Mouse (Mus musculus) embryonic facial prominence, embryonic 10.5 days (tissue): ENCODE data around the gene Cyb561d2. TPM values are rescaled to one million over a fixed set of nuclear protein-coding genes. Genes with fewer than 3 reads are reported as not detected.

Experiments
- DNase-seq: peaks from one replicate; pipeline ENCODE4 v3.0.0-alpha.2; 2017; ENCODE audit warnings: low spot score
- H3K27ac ChIP-seq: fragments of 300-500 bp; sonication (generic); replicated peaks from 2 replicates; pipeline ENCODE4 v1.5.1; 2016; ENCODE audit warnings: mild to moderate bottlenecking
- H3K27me3 ChIP-seq: fragments of 300-500 bp; sonication (generic); replicated peaks from 2 replicates; pipeline ENCODE4 v1.6.1; 2016; ENCODE audit warnings: low read depth, mild to moderate bottlenecking; ENCODE audit not compliant: poor library complexity, severe bottlenecking
- H3K36me3 ChIP-seq: fragments of 300-500 bp; sonication (generic); replicated peaks from 2 replicates; pipeline ENCODE4 v1.6.1; 2016; ENCODE audit warnings: mild to moderate bottlenecking, moderate library complexity
- H3K4me1 ChIP-seq: fragments of 300-500 bp; sonication (generic); 2 replicates; pipeline ENCODE4 v1.6.1; 2016
- H3K4me3 ChIP-seq: fragments of 300-500 bp; sonication (generic); 2 replicates; pipeline ENCODE4 v1.5.1; 2016; ENCODE audit warnings: mild to moderate bottlenecking, moderate library complexity
- H3K9me3 ChIP-seq: fragments of 300-500 bp; sonication (generic); 2 replicates; pipeline ENCODE4 v1.6.1; 2016; ENCODE audit warnings: mild to moderate bottlenecking
- WGBS: fragments of 180-500 bp; shearing (Covaris S2); methylation state at CpG from one replicate; pipeline ENCODE4 v1.1.7; 2016; 5-methylcytosine and 5-hydroxymethylcytosine counted together
- polyA plus RNA-seq: library from polyadenylated mRNA; unstranded; fragments of >200 nt; fragmentation: Nextera tagmentation; extraction: Ambion mirVana; gene quantifications from 2 replicates; pipeline ENCODE4 v1.2.1, GENCODE M21; 2016

The Cyb561d2 gene
- 16.4 and 16.7 TPM in 2 replicates for polyA plus RNA-seq

- Histone ChIP-seq H3K9me3 (no peaks in the 10 kb centered on the region), H3K27ac (peak within 1 kb of the TSS; percentile 75), H3K27me3 (no peaks in the 10 kb centered on the region), H3K4me3 (peak within 1 kb of the TSS; percentile 66), H3K4me1 (peaks cover 57% of the 10 kb centered on the region), H3K36me3 (peaks cover 59% of the 10 kb centered on the region)
- DNase-seq: peak; percentile 96
- WGBS: under 1% methylated on average over 46 of the region's 46 CpGs
Observed at GRCm38 (mm10) chr9:107541474-107542351, at the start of gene Cyb561d2, which contains the start of gene Nprl2. Gene Cyb561d2 (minus strand): TSS chr9:107542193. Gene Nprl2 (plus strand): TSS chr9:107542226.

- DNase-seq: no peak
- WGBS: 94% methylated on average over 6 of the region's 6 CpGs
- peaks cover 21% of the 10 kb centered on the region for H3K4me1 ChIP-seq
- no peaks in the 10 kb centered on the region for H3K9me3 ChIP-seq
- no peak overlapping the region for H3K27ac ChIP-seq
- H3K36me3 ChIP-seq: peaks cover 62% of the 10 kb centered on the region
- no peak overlapping the region; the same call in 1 of the 2 replicates for H3K4me3 ChIP-seq
- H3K27me3 ChIP-seq: no peaks in the 10 kb centered on the region
Observed at GRCm38 (mm10) chr9:107590773-107591060, 48.7 kb upstream of the Cyb561d2 start.

- WGBS: 93% methylated on average over 25 of the region's 25 CpGs
- Histone ChIP-seq H3K27ac (no peak overlapping the region), H3K4me3 (0 out of 2 replicates have a peak overlapping the region, but pooled peaks have one; percentile 8), H3K9me3 (no peaks in the 10 kb centered on the region), H3K36me3 (peaks cover 63% of the 10 kb centered on the region), H3K27me3 (no peaks in the 10 kb centered on the region), H3K4me1 (peaks cover 21% of the 10 kb centered on the region)
- no peak for DNase-seq
Observed at GRCm38 (mm10) chr9:107590058-107590772, 48.2 kb upstream of the Cyb561d2 start.

GRCm38 (mm10) chr9:107587833-107588639, 46.0 kb upstream of the Cyb561d2 start:
- Histone ChIP-seq H3K4me1 (peaks cover 21% of the 10 kb centered on the region), H3K9me3 (no peaks in the 10 kb centered on the region), H3K4me3 (peak overlapping the region; percentile 80), H3K27ac (peak overlapping the region; percentile 84), H3K27me3 (no peaks in the 10 kb centered on the region), H3K36me3 (peaks cover 55% of the 10 kb centered on the region)
- DNase-seq: no peak
- WGBS: 6% methylated on average over 33 of the region's 33 CpGs

- Histone ChIP-seq H3K27ac (peak within 1 kb of the TSS; percentile 84), H3K27me3 (no peaks in the 10 kb centered on the region), H3K9me3 (no peaks in the 10 kb centered on the region), H3K4me3 (peak within 1 kb of the TSS; percentile 80), H3K4me1 (peaks cover 28% of the 10 kb centered on the region), H3K36me3 (peaks cover 54% of the 10 kb centered on the region)
- WGBS: 14% methylated on average over 46 of the region's 46 CpGs
- DNase-seq: peak; percentile 95
Observed at GRCm38 (mm10) chr9:107586974-107587832, 45.2 kb upstream of the Cyb561d2 start, which contains the start of gene Ifrd2. Gene Ifrd2 (plus strand): TSS chr9:107587642.

- DNase-seq: no peak
- H3K9me3 ChIP-seq: no peaks in the 10 kb centered on the region
- peaks cover 35% of the 10 kb centered on the region for H3K4me1 ChIP-seq
- H3K27ac ChIP-seq: no peak overlapping the region; the same call in 1 of the 2 replicates
- H3K4me3 ChIP-seq: peak overlapping the region; percentile 26
- peaks cover 47% of the 10 kb centered on the region for H3K36me3 ChIP-seq
- 93% methylated on average over 5 of the region's 5 CpGs for WGBS
- H3K27me3 ChIP-seq: no peaks in the 10 kb centered on the region
Observed at GRCm38 (mm10) chr9:107586504-107586903, 44.5 kb upstream of the Cyb561d2 start.

- Histone ChIP-seq H3K9me3 (no peaks in the 10 kb centered on the region), H3K4me1 (peaks cover 55% of the 10 kb centered on the region), H3K36me3 (peaks cover 28% of the 10 kb centered on the region), H3K27ac (no peak overlapping the region), H3K27me3 (no peaks in the 10 kb centered on the region), H3K4me3 (no peak overlapping the region)
- no peak for DNase-seq
- 93% methylated on average over 14 of the region's 14 CpGs for WGBS
Observed at GRCm38 (mm10) chr9:107583174-107583573, 41.2 kb upstream of the Cyb561d2 start.

GRCm38 (mm10) chr9:107582509-107583062, 40.6 kb upstream of the Cyb561d2 start:
- Histone ChIP-seq H3K27me3 (no peaks in the 10 kb centered on the region), H3K4me3 (peak overlapping the region; percentile 77; the same call in 1 of the 2 replicates), H3K27ac (no peak overlapping the region), H3K36me3 (peaks cover 28% of the 10 kb centered on the region), H3K4me1 (peaks cover 57% of the 10 kb centered on the region), H3K9me3 (no peaks in the 10 kb centered on the region)
- 90% methylated on average over 7 of the region's 7 CpGs for WGBS
- no peak for DNase-seq

- no peak for DNase-seq
- 74% methylated on average over 4 of the region's 4 CpGs for WGBS
- Histone ChIP-seq H3K9me3 (no peaks in the 10 kb centered on the region), H3K27me3 (no peaks in the 10 kb centered on the region), H3K4me1 (peaks cover 62% of the 10 kb centered on the region), H3K27ac (peak overlapping the region; percentile 93), H3K36me3 (peaks cover 28% of the 10 kb centered on the region), H3K4me3 (peak overlapping the region; percentile 77)
Observed at GRCm38 (mm10) chr9:107581584-107581983, 39.6 kb upstream of the Cyb561d2 start.

- H3K4me1 ChIP-seq: peaks cover 70% of the 10 kb centered on the region
Observed at GRCm38 (mm10) chr9:107580501-107581317, 38.7 kb upstream of the Cyb561d2 start, which contains the start of gene Hyal3. Gene Hyal3 (plus strand): TSS chr9:107580818.

More at GRCm38 (mm10) chr9:107580501-107581317, 38.7 kb upstream of the Cyb561d2 start, which contains the start of gene Hyal3:
- Histone ChIP-seq H3K27ac (peak within 1 kb of the TSS; percentile 93), H3K9me3 (no peaks in the 10 kb centered on the region), H3K36me3 (peaks cover 28% of the 10 kb centered on the region), H3K4me3 (peak within 1 kb of the TSS; percentile 77), H3K27me3 (no peaks in the 10 kb centered on the region)
- DNase-seq: peak; percentile 86
- WGBS: under 1% methylated on average over 32 of the region's 32 CpGs
